Mouse (Mus musculus): ENCODE results near the gene Guca1a. TPM values are rescaled to one million over a fixed set of nuclear protein-coding genes. Genes with fewer than 3 reads are reported as not detected.

Gene Guca1a
- polyA plus RNA-seq (2016; fragmentation: Nextera tagmentation; extraction: Ambion mirVana): 0.40 and 0.83 TPM in 2 replicates

GRCm38 (mm10) chr17:47400451-47400850 lies at the start of gene Guca1a:
Gene Guca1a, minus strand, starts transcription at chr17:47400584.
- Histone ChIP-seq H3K9me3 (no peaks in the 10 kb centered on the region), H3K9ac (replicated peaks) (no peak within 1 kb of the TSS), H3K36me3 (no peaks in the 10 kb centered on the region), H3K4me2 (no peak within 1 kb of the TSS), H3K27me3 (peaks cover 60% of the 10 kb centered on the region), H3K27ac (no peak within 1 kb of the TSS), H3K4me3 (replicated peaks) (no peak within 1 kb of the TSS), H3K4me1 (replicated peaks) (0 out of 2 replicates have a peak, but pooled peaks cover 2% of the 10 kb centered on the region)
- 41% methylated on average over 10 of the region's 10 CpGs for WGBS
- ATAC-seq (ENCODE audit: insufficient number of reproducible peaks, insufficient read depth, low FRiP score, low TSS enrichment, low read depth): no peak

- H3K4me2 ChIP-seq: no peak overlapping the region
- peaks cover 31% of the 10 kb centered on the region for H3K4me1 ChIP-seq (replicated peaks)
- 0 out of 2 replicates have a peak overlapping the region, but pooled peaks have one; percentile 12 for H3K27ac ChIP-seq
- no peak for ATAC-seq (ENCODE audit: insufficient number of reproducible peaks, insufficient read depth, low FRiP score, low TSS enrichment, low read depth)
- H3K4me3 ChIP-seq (replicated peaks): no peak overlapping the region
- no peaks in the 10 kb centered on the region for H3K9me3 ChIP-seq
- H3K27me3 ChIP-seq: no peaks in the 10 kb centered on the region
- H3K36me3 ChIP-seq: no peaks in the 10 kb centered on the region
- 54% methylated on average over 5 of the region's 5 CpGs for WGBS
- no peak overlapping the region for H3K9ac ChIP-seq (replicated peaks)
Observed at GRCm38 (mm10) chr17:47449432-47449831, 49.0 kb upstream of the Guca1a start.

GRCm38 (mm10) chr17:47448523-47449372 lies 48.4 kb upstream of the Guca1a start:
- Histone ChIP-seq H3K4me2 (no peak overlapping the region), H3K4me3 (replicated peaks) (no peak overlapping the region), H3K4me1 (replicated peaks) (peaks cover 31% of the 10 kb centered on the region), H3K27me3 (no peaks in the 10 kb centered on the region), H3K9me3 (no peaks in the 10 kb centered on the region), H3K27ac (0 out of 2 replicates have a peak overlapping the region, but pooled peaks have one; percentile 12), H3K36me3 (no peaks in the 10 kb centered on the region), H3K9ac (replicated peaks) (no peak overlapping the region)
- WGBS: 34% methylated on average over 8 of the region's 8 CpGs
- ATAC-seq (ENCODE audit: insufficient number of reproducible peaks, insufficient read depth, low FRiP score, low TSS enrichment, low read depth): no peak

GRCm38 (mm10) chr17:47446561-47446960 lies 46.2 kb upstream of the Guca1a start:
- Histone ChIP-seq H3K4me3 (replicated peaks) (no peak overlapping the region), H3K4me1 (replicated peaks) (peaks cover 28% of the 10 kb centered on the region), H3K4me2 (no peak overlapping the region), H3K9ac (replicated peaks) (no peak overlapping the region), H3K9me3 (no peaks in the 10 kb centered on the region), H3K36me3 (no peaks in the 10 kb centered on the region), H3K27me3 (0 out of 2 replicates have a peak, but pooled peaks cover 2% of the 10 kb centered on the region), H3K27ac (no peak overlapping the region)
- no peak for ATAC-seq (ENCODE audit: insufficient number of reproducible peaks, insufficient read depth, low FRiP score, low TSS enrichment, low read depth)
- WGBS: 87% methylated on average over 11 of the region's 11 CpGs

GRCm38 (mm10) chr17:47446025-47446424 lies 45.6 kb upstream of the Guca1a start:
- ATAC-seq (ENCODE audit: insufficient number of reproducible peaks, insufficient read depth, low FRiP score, low TSS enrichment, low read depth): no peak
- 85% methylated on average over 9 of the region's 9 CpGs for WGBS

GRCm38 (mm10) chr17:47445518-47445917 lies 45.1 kb upstream of the Guca1a start:
- Histone ChIP-seq H3K27me3 (peaks cover 7% of the 10 kb centered on the region), H3K9ac (replicated peaks) (no peak overlapping the region), H3K4me3 (replicated peaks) (no peak overlapping the region), H3K27ac (no peak overlapping the region), H3K36me3 (no peaks in the 10 kb centered on the region), H3K4me1 (replicated peaks) (peaks cover 31% of the 10 kb centered on the region), H3K4me2 (no peak overlapping the region), H3K9me3 (no peaks in the 10 kb centered on the region)
- no peak for ATAC-seq (ENCODE audit: insufficient number of reproducible peaks, insufficient read depth, low FRiP score, low TSS enrichment, low read depth)
- WGBS: 77% methylated on average over 11 of the region's 11 CpGs

More at GRCm38 (mm10) chr17:47446025-47446424, 45.6 kb upstream of the Guca1a start:
- no peaks in the 10 kb centered on the region for H3K36me3 ChIP-seq
- H3K9me3 ChIP-seq: no peaks in the 10 kb centered on the region
- no peak overlapping the region for H3K4me2 ChIP-seq
- H3K4me1 ChIP-seq (replicated peaks): peaks cover 30% of the 10 kb centered on the region
- H3K27me3 ChIP-seq: peaks cover 3% of the 10 kb centered on the region
- no peak overlapping the region for H3K27ac ChIP-seq
- H3K9ac ChIP-seq (replicated peaks): no peak overlapping the region
- H3K4me3 ChIP-seq (replicated peaks): no peak overlapping the region

- Histone ChIP-seq H3K9ac (replicated peaks) (no peak overlapping the region), H3K9me3 (no peaks in the 10 kb centered on the region), H3K4me1 (replicated peaks) (peaks cover 23% of the 10 kb centered on the region), H3K4me3 (replicated peaks) (no peak overlapping the region), H3K27me3 (peaks cover 19% of the 10 kb centered on the region), H3K27ac (no peak overlapping the region), H3K4me2 (no peak overlapping the region), H3K36me3 (no peaks in the 10 kb centered on the region)
- WGBS: 72% methylated on average over 6 of the region's 6 CpGs
- no peak for ATAC-seq (ENCODE audit: insufficient number of reproducible peaks, insufficient read depth, low FRiP score, low TSS enrichment, low read depth)
Observed at GRCm38 (mm10) chr17:47444113-47444512, 43.7 kb upstream of the Guca1a start.

- H3K9me3 ChIP-seq: no peaks in the 10 kb centered on the region
- peaks cover 13% of the 10 kb centered on the region for H3K4me1 ChIP-seq (replicated peaks)
- H3K27ac ChIP-seq: no peak overlapping the region
- no peak overlapping the region for H3K4me2 ChIP-seq
- no peak for ATAC-seq (ENCODE audit: insufficient number of reproducible peaks, insufficient read depth, low FRiP score, low TSS enrichment, low read depth)
- H3K9ac ChIP-seq (replicated peaks): no peak overlapping the region
- peaks cover 37% of the 10 kb centered on the region for H3K27me3 ChIP-seq
- no peak overlapping the region for H3K4me3 ChIP-seq (replicated peaks)
- H3K36me3 ChIP-seq: no peaks in the 10 kb centered on the region
- WGBS: 72% methylated on average over 3 of the region's 3 CpGs
Observed at GRCm38 (mm10) chr17:47442271-47442670, 41.9 kb upstream of the Guca1a start.

- peaks cover 45% of the 10 kb centered on the region for H3K27me3 ChIP-seq
- WGBS: 56% methylated on average over 19 of the region's 19 CpGs
Observed at GRCm38 (mm10) chr17:47441296-47442051, 41.1 kb upstream of the Guca1a start.

GRCm38 (mm10) chr17:47440359-47440890 lies 40.0 kb upstream of the Guca1a start:
- no peaks in the 10 kb centered on the region for H3K9me3 ChIP-seq
- ATAC-seq (ENCODE audit: insufficient number of reproducible peaks, insufficient read depth, low FRiP score, low TSS enrichment, low read depth): no peak
- no peaks in the 10 kb centered on the region for H3K36me3 ChIP-seq
- peaks cover 54% of the 10 kb centered on the region for H3K27me3 ChIP-seq
- H3K27ac ChIP-seq: no peak overlapping the region
- 8% methylated on average over 9 of the region's 9 CpGs for WGBS
- no peak overlapping the region for H3K9ac ChIP-seq (replicated peaks)
- no peak overlapping the region for H3K4me3 ChIP-seq (replicated peaks)
- H3K4me2 ChIP-seq: peak overlapping the region; percentile 15; the same call in 1 of the 2 replicates
- H3K4me1 ChIP-seq (replicated peaks): peaks cover 24% of the 10 kb centered on the region

More at GRCm38 (mm10) chr17:47441296-47442051, 41.1 kb upstream of the Guca1a start:
- Histone ChIP-seq H3K4me2 (no peak overlapping the region), H3K9me3 (no peaks in the 10 kb centered on the region), H3K4me3 (replicated peaks) (no peak overlapping the region), H3K36me3 (no peaks in the 10 kb centered on the region), H3K4me1 (replicated peaks) (peaks cover 21% of the 10 kb centered on the region), H3K27ac (no peak overlapping the region), H3K9ac (replicated peaks) (no peak overlapping the region)
- ATAC-seq (ENCODE audit: insufficient number of reproducible peaks, insufficient read depth, low FRiP score, low TSS enrichment, low read depth): no peak
